Mouse (Mus musculus): Measurements from ENCODE around the gene Rpl26. TPM values are rescaled to one million over a fixed set of nuclear protein-coding genes. Genes with fewer than 3 reads are reported as not detected.

The Rpl26 gene
- polyA plus RNA-seq, 1 experiment = 2,262 TPM

DNA sequence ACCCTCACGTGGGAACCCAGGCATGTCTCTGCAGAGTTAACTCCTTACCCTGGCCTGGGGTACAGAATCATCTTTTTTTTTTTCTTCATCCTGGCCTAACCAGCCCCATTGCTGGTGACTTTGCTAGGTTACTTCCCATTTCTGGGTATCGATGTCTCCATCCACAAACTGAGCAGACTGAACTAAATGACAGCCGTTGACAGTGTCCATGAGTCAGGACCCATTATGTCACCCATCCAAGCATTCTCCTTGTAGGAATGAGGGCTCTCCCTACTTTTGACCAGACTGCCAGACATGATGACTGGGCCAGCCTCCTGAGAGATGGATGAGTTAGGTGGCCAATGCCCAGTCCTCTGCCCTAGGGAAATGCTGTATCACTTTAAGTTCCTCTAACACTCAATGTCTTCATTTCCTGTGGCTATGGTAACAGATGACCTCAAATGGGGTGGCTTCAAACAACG, 37.7 kb upstream of the Rpl26 start:
- peaks cover 35% of the 10 kb centered on the region for H3K4me1 ChIP-seq (ENCODE audit: control insufficient read depth, insufficient read depth, low read length)
- no peak for TF ChIP-seq POLR2A (IDR thresholded peaks at IDR 0.05; ENCODE audit: borderline replicate concordance, low read depth, low read length)
- TF ChIP-seq CTCF (IDR thresholded peaks at IDR 0.05; ENCODE audit: low read depth, low read length) = no peak
- peak overlapping the region; percentile 44 for H3K4me3 ChIP-seq (ENCODE audit: insufficient read depth, low read length)
- H3K27ac ChIP-seq (ENCODE audit: insufficient read depth, low read depth, low read length) = peak overlapping the region; percentile 56

- no peak for TF ChIP-seq CTCF (IDR thresholded peaks at IDR 0.05; ENCODE audit: low read depth, low read length)
- TF ChIP-seq POLR2A (IDR thresholded peaks at IDR 0.05; ENCODE audit: borderline replicate concordance, low read depth, low read length) = no peak
- H3K27ac ChIP-seq (ENCODE audit: insufficient read depth, low read depth, low read length) = peak overlapping the region; percentile 56; the same call in 1 of the 2 replicates
- peaks cover 35% of the 10 kb centered on the region for H3K4me1 ChIP-seq (ENCODE audit: control insufficient read depth, insufficient read depth, low read length)
- H3K4me3 ChIP-seq (ENCODE audit: insufficient read depth, low read length) = no peak overlapping the region
These were observed 36.7 kb upstream of the Rpl26 start for GRCm38 (mm10) chr11:68864544-68865189.

GRCm38 (mm10) chr11:68871277-68871676, 30.1 kb upstream of the Rpl26 start:
- TF ChIP-seq POLR2A (IDR thresholded peaks at IDR 0.05; ENCODE audit: borderline replicate concordance, low read depth, low read length) (no peak), CTCF (IDR thresholded peaks at IDR 0.05; ENCODE audit: low read depth, low read length) (no peak)
- peak overlapping the region; percentile 57 for H3K27ac ChIP-seq (ENCODE audit: insufficient read depth, low read depth, low read length)

GRCm38 (mm10) chr11:68871748-68872147, 29.6 kb upstream of the Rpl26 start, which contains the start of gene Ndel1:
TSS of gene Ndel1 (minus strand) at chr11:68871858.
- H3K27ac ChIP-seq (ENCODE audit: insufficient read depth, low read depth, low read length) = peak within 1 kb of the TSS; percentile 57

More at GRCm38 (mm10) chr11:68871277-68871676, 30.1 kb upstream of the Rpl26 start:
- Histone ChIP-seq H3K4me1 (ENCODE audit: control insufficient read depth, insufficient read depth, low read length) (peaks cover 27% of the 10 kb centered on the region), H3K4me3 (ENCODE audit: insufficient read depth, low read length) (peak overlapping the region; percentile 28; the same call in 1 of the 2 replicates)

GRCm38 (mm10) chr11:68874841-68875240, 26.5 kb upstream of the Rpl26 start:
- no peak overlapping the region for H3K4me3 ChIP-seq (ENCODE audit: insufficient read depth, low read length)
- TF ChIP-seq POLR2A (IDR thresholded peaks at IDR 0.05; ENCODE audit: borderline replicate concordance, low read depth, low read length) (no peak), CTCF (IDR thresholded peaks at IDR 0.05; ENCODE audit: low read depth, low read length) (no peak)
- H3K4me1 ChIP-seq (ENCODE audit: control insufficient read depth, insufficient read depth, low read length) = peaks cover 14% of the 10 kb centered on the region
- no peak overlapping the region for H3K27ac ChIP-seq (ENCODE audit: insufficient read depth, low read depth, low read length)

More at GRCm38 (mm10) chr11:68871748-68872147, 29.6 kb upstream of the Rpl26 start, which contains the start of gene Ndel1:
- TF ChIP-seq POLR2A (IDR thresholded peaks at IDR 0.05; ENCODE audit: borderline replicate concordance, low read depth, low read length) (no peak), CTCF (IDR thresholded peaks at IDR 0.05; ENCODE audit: low read depth, low read length) (no peak)
- Histone ChIP-seq H3K4me3 (ENCODE audit: insufficient read depth, low read length) (peak within 1 kb of the TSS; percentile 28), H3K4me1 (ENCODE audit: control insufficient read depth, insufficient read depth, low read length) (peaks cover 25% of the 10 kb centered on the region)

- H3K27ac ChIP-seq (ENCODE audit: insufficient read depth, low read depth, low read length) = no peak overlapping the region
- H3K4me3 ChIP-seq (ENCODE audit: insufficient read depth, low read length) = no peak overlapping the region
- H3K4me1 ChIP-seq (ENCODE audit: control insufficient read depth, insufficient read depth, low read length) = no peaks in the 10 kb centered on the region
- TF ChIP-seq CTCF (IDR thresholded peaks at IDR 0.05; ENCODE audit: low read depth, low read length) = no peak
- TF ChIP-seq POLR2A (IDR thresholded peaks at IDR 0.05; ENCODE audit: borderline replicate concordance, low read depth, low read length) = no peak
These were observed 22.6 kb upstream of the Rpl26 start for GRCm38 (mm10) chr11:68878811-68879210.

DNA sequence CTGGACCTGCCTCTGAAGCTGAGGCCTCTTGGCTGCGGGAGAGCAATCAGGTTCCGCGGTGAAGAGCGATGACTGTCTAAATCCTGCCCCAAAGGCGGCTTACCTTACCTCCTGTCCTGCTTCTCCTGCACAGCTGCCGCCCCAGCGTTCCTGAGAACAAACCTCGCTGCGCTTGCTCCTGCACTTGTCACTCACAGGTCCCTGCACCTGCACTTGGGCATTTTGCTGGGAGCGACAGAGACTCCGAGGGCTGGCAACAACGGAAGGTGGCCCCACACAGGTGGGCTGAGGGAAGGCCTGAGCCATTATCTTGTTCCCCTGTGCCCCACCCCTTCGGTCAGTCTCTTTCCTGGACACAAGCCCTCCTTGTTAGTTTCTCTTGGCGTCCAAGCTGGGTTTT, 19.3 kb upstream of the Rpl26 start:
- no peak overlapping the region for H3K27ac ChIP-seq (ENCODE audit: insufficient read depth, low read depth, low read length)
- TF ChIP-seq CTCF (IDR thresholded peaks at IDR 0.05; ENCODE audit: low read depth, low read length) (no peak), POLR2A (IDR thresholded peaks at IDR 0.05; ENCODE audit: borderline replicate concordance, low read depth, low read length) (no peak)
- H3K4me3 ChIP-seq (ENCODE audit: insufficient read depth, low read length) = no peak overlapping the region
- H3K4me1 ChIP-seq (ENCODE audit: control insufficient read depth, insufficient read depth, low read length) = no peaks in the 10 kb centered on the region

- no peak overlapping the region for H3K27ac ChIP-seq (ENCODE audit: insufficient read depth, low read depth, low read length)
- H3K4me1 ChIP-seq (ENCODE audit: control insufficient read depth, insufficient read depth, low read length) = no peaks in the 10 kb centered on the region
- H3K4me3 ChIP-seq (ENCODE audit: insufficient read depth, low read length) = no peak overlapping the region
- TF ChIP-seq POLR2A (IDR thresholded peaks at IDR 0.05; ENCODE audit: borderline replicate concordance, low read depth, low read length) = no peak
- TF ChIP-seq CTCF (IDR thresholded peaks at IDR 0.05; ENCODE audit: low read depth, low read length) = no peak
These were observed 17.5 kb upstream of the Rpl26 start for GRCm38 (mm10) chr11:68883843-68884242.

GRCm38 (mm10) chr11:68884368-68884767, 17.0 kb upstream of the Rpl26 start:
- no peaks in the 10 kb centered on the region for H3K4me1 ChIP-seq (ENCODE audit: control insufficient read depth, insufficient read depth, low read length)
- TF ChIP-seq CTCF (IDR thresholded peaks at IDR 0.05; ENCODE audit: low read depth, low read length) (no peak), POLR2A (IDR thresholded peaks at IDR 0.05; ENCODE audit: borderline replicate concordance, low read depth, low read length) (no peak)
- no peak overlapping the region for H3K27ac ChIP-seq (ENCODE audit: insufficient read depth, low read depth, low read length)
- no peak overlapping the region for H3K4me3 ChIP-seq (ENCODE audit: insufficient read depth, low read length)

- H3K27ac ChIP-seq (ENCODE audit: insufficient read depth, low read depth, low read length) = no peak overlapping the region
- no peak for TF ChIP-seq CTCF (IDR thresholded peaks at IDR 0.05; ENCODE audit: low read depth, low read length)
- TF ChIP-seq POLR2A (IDR thresholded peaks at IDR 0.05; ENCODE audit: borderline replicate concordance, low read depth, low read length) = no peak
- no peaks in the 10 kb centered on the region for H3K4me1 ChIP-seq (ENCODE audit: control insufficient read depth, insufficient read depth, low read length)
- no peak overlapping the region for H3K4me3 ChIP-seq (ENCODE audit: insufficient read depth, low read length)
These were observed 15.3 kb upstream of the Rpl26 start for GRCm38 (mm10) chr11:68886091-68886490.

Data from bone marrow macrophage, adult 2 months (primary cell).